Mouse (Mus musculus) cerebellum, adult 2 months (tissue): ENCODE measurements around the gene Casp9. TPM values are rescaled to one million over a fixed set of nuclear protein-coding genes. Genes with fewer than 3 reads are reported as not detected.

Source experiments
- DNase-seq, 2 experiments: peaks; one replicate each; pipeline ENCODE4 v3.0.0; 2021
- H3K27ac ChIP-seq: fragments of 200-500 bp; 2 replicates; pipeline ENCODE4 v1.5.1; 2012; ENCODE audit warnings: low read length, control low read depth, inconsistent platforms; ENCODE audit not compliant: insufficient read depth
- H3K27me3 ChIP-seq: fragments of 200-500 bp; 2 replicates; pipeline ENCODE4 v1.6.1; 2012; ENCODE audit warnings: inconsistent platforms, mild to moderate bottlenecking, low read length, moderate library complexity; ENCODE audit not compliant: control insufficient read depth, insufficient read depth
- H3K4me1 ChIP-seq: fragments of 200-500 bp; 2 replicates; pipeline ENCODE4 v1.6.1; 2011; ENCODE audit warnings: low read length; ENCODE audit not compliant: control insufficient read depth, insufficient read depth
- H3K4me3 ChIP-seq: fragments of 200-500 bp; replicated peaks from 2 replicates; pipeline ENCODE3; 2011; ENCODE audit warnings: mild to moderate bottlenecking, low read depth, low read length, control low read depth; ENCODE audit not compliant: insufficient read depth
- CTCF ChIP-seq: fragments of 200-500 bp; IDR thresholded peaks from 2 replicates; pipeline ENCODE4 v1.5.1; 2011; ENCODE audit warnings: low read depth, mild to moderate bottlenecking, control low read depth, low read length, moderate library complexity, borderline replicate concordance; ENCODE audit not compliant: insufficient read depth
- POLR2A ChIP-seq: fragments of 200-500 bp; IDR thresholded peaks from 2 replicates; pipeline ENCODE4 v1.6.1; 2011; ENCODE audit warnings: low read length, control low read depth, borderline replicate concordance; ENCODE audit not compliant: insufficient read depth
- WGBS: fragments of 180-500 bp; shearing (Covaris S2); methylation state at CpG from one replicate; pipeline ENCODE4 v1.1.7; 2018; 5-methylcytosine and 5-hydroxymethylcytosine counted together
- polyA plus RNA-seq: library from polyadenylated mRNA; depleted of rRNA; stranded (reverse); fragments of >200 nt; gene quantifications from 2 replicates; pipeline ENCODE4 v1.2.3, GENCODE M21; 2012; rRNA removed

Gene Casp9
- polyA plus RNA-seq, 1 experiment: 20.0 TPM

DNA sequence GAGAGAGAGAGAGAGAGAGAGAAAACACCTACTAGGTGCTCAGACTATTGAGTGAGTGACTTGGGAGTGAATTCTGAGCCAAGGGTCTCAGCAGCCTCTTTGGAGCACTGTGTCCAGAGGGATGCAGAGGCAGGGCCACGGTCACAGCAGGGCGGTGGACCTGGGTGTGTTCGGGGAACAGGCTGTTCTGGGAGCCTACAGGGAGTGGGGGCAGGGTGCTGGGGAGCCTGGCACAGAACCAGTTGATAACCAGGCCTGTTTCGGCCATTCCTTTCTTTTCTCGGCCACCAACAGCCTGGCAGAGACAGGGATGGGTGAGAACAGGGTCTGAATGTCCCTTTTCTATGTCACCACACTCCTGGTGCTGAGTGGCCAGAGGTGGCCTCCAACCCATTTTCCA, 69.5 kb downstream of the Casp9 start:
- H3K27ac ChIP-seq: no peak overlapping the region
- no peaks in the 10 kb centered on the region for H3K27me3 ChIP-seq
- DNase-seq: no peak
- TF ChIP-seq CTCF: no peak
- TF ChIP-seq POLR2A: no peak
- H3K4me1 ChIP-seq: peaks cover 29% of the 10 kb centered on the region
- no peak overlapping the region for H3K4me3 ChIP-seq
- WGBS: 77% methylated on average over 5 of the region's 5 CpGs

DNA sequence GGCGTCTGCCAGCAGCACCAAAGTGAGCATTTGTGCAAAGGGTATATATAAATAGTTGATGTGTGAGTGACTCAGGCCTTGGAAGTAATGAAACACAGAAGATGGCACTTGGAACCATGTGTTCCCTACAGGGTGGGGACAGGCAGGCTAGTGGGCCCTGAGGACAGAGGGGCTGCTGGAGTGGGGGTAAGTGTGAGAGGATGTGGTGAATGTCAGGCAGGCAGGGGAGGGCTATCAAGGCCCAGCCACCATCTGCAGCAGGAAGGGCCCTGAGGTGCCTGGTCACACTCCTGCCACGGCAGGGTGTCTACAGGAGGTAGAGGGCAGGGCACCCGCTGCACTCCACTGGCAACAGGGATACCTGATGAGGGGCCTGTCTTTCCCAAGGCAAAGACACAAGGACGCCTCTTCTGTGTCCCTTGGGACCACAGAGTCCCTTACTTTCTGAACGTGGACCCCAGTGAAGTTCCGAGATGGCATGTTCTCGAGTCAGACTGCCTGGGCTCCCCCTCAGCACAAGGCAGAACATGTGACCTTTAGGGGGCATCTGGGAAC, 70.4 kb downstream of the Casp9 start:
- 90% methylated on average over 7 of the region's 7 CpGs for WGBS
- H3K4me1 ChIP-seq: peaks cover 29% of the 10 kb centered on the region
- TF ChIP-seq CTCF: no peak
- no peak for TF ChIP-seq POLR2A
- no peak for DNase-seq
- H3K27me3 ChIP-seq: no peaks in the 10 kb centered on the region
- no peak overlapping the region for H3K27ac ChIP-seq
- no peak overlapping the region for H3K4me3 ChIP-seq

- DNase-seq: no peak
- no peaks in the 10 kb centered on the region for H3K27me3 ChIP-seq
- TF ChIP-seq CTCF (no peak), POLR2A (no peak)
- 95% methylated on average over 8 of the region's 8 CpGs for whole genome bisulfite sequencing
- no peak overlapping the region for H3K27ac ChIP-seq
- H3K4me1 ChIP-seq: peaks cover 29% of the 10 kb centered on the region
- H3K4me3 ChIP-seq: no peak overlapping the region
Measured at GRCm38 (mm10) chr4:141864506-141864905, 71.1 kb downstream of the Casp9 start.

DNA sequence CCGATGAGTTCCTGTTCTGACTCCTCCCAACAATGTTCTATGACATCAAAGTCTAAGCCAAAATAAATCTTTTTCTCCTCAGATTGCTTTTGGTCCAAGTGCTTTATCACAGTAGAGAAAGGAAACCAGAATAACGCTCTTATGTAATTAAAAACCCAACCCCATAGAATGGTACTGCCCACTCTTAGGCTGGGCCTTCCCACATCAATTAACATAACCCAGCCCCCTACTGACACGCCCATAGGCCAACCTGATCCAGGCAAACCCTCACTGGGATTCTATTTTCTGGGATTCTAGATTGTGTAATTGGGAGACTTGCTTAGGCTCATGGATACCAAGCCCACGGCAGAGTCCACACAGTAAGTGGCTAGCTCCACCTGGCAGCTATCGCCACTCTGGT, 71.6 kb downstream of the Casp9 start:
- no peak for TF ChIP-seq POLR2A
- TF ChIP-seq CTCF: no peak
- WGBS: 93% methylated on average over 5 of the region's 5 CpGs
- DNase-seq: no peak

More for the DNA sequence above, 71.6 kb downstream of the Casp9 start:
- Histone ChIP-seq H3K4me3 (no peak overlapping the region), H3K27ac (no peak overlapping the region), H3K4me1 (peaks cover 31% of the 10 kb centered on the region), H3K27me3 (no peaks in the 10 kb centered on the region)

Other genes starting within 250 kb of the Casp9 start
- gene Fblim1, start 187.5 kb upstream of the Casp9 start, polyA plus RNA-seq: 2.3 and 2.6 TPM in 2 replicates
- 0.57 and 0.73 TPM in 2 replicates for gene Tmem82, start 175.0 kb upstream of the Casp9 start, polyA plus RNA-seq
- gene Slc25a34, start 169.8 kb upstream of the Casp9 start, polyA plus RNA-seq: 7.7 and 9.5 TPM in 2 replicates
- 124 and 130 TPM in 2 replicates for gene Plekhm2, start 128.7 kb upstream of the Casp9 start, polyA plus RNA-seq
- gene Rsc1a1, start 108.0 kb upstream of the Casp9 start, polyA plus RNA-seq: 7.4 and 8.1 TPM in 2 replicates
- 20.4 and 21.1 TPM in 2 replicates for gene Ddi2, start 70.2 kb upstream of the Casp9 start, polyA plus RNA-seq
- gene Agmat, start 46.9 kb upstream of the Casp9 start, polyA plus RNA-seq: 1.5 and 2.7 TPM in 2 replicates
- gene Dnajc16, start 2.7 kb upstream of the Casp9 start, polyA plus RNA-seq: 27.3 and 28.1 TPM in 2 replicates
- 0.13 and 0.16 TPM in 2 replicates for gene Cela2a, start 32.5 kb downstream of the Casp9 start, polyA plus RNA-seq
- not detected in 2 replicates for gene Ctrc, start 52.7 kb downstream of the Casp9 start, polyA plus RNA-seq
- 141 and 152 TPM in 2 replicates for gene Efhd2, start 81.3 kb downstream of the Casp9 start, polyA plus RNA-seq
- 2.1 and 3.4 TPM in 2 replicates for gene Fhad1, start 221.5 kb downstream of the Casp9 start, polyA plus RNA-seq